Mouse (Mus musculus): ENCODE results near the gene Nupl2. TPM values are rescaled to one million over a fixed set of nuclear protein-coding genes. Genes with fewer than 3 reads are reported as not detected.
A peak's percentile ranks its signal among the peaks of the same experiment; 100 is the strongest.

Nupl2 gene
- total and polyA plus RNA-seq, 2 experiments from 2014 or later, result 8.9 to 11.0 TPM

- peaks cover 4% of the 10 kb centered on the region; the same call in 1 of the 2 replicates for H3K9me3 ChIP-seq (ENCODE audit: low read length)
- H3K4me2 ChIP-seq (ENCODE audit: low read depth), result no peak overlapping the region
- ATAC-seq, result no peak
- H3K4me1 ChIP-seq (ENCODE audit: insufficient read depth), result no peaks in the 10 kb centered on the region
- WGBS, result 90% methylated on average over 9 of the region's 9 CpGs
- no peaks in the 10 kb centered on the region for H3K27me3 ChIP-seq (ENCODE audit: insufficient read depth, low read length)
- H3K27ac ChIP-seq (ENCODE audit: low read depth, low read length), result no peak overlapping the region
- no peak for DNase-seq
- peaks cover 51% of the 10 kb centered on the region for H3K36me3 ChIP-seq (ENCODE audit: insufficient read depth)
- H3K9ac ChIP-seq, result no peak overlapping the region
- H3K4me3 ChIP-seq (ENCODE audit: low read depth, low read length), result no peak overlapping the region
- TF ChIP-seq CTCF (IDR thresholded peaks at IDR 0.05; ENCODE audit: low read depth), result no peak
These were observed 17.6 kb downstream of the Nupl2 start for GRCm38 (mm10) chr5:24182296-24182734.

DNA sequence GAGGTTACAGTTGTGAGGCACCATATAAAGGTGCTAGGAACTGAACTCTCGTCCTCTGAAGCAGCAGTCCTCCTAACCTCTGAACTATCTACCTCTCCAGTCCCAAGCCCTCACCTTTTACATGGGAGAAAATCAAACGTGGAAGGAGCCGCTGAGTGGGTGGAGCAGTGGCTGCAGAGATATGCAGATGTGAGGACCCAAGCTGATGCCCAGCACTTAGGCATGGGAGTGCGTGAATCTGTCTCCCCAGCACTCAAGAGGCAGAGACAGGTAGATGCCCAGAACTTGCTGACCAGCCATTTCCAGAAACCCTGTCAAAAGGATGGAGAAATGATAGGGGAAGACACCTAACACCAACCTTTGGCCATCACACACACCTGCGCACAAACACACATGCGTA, 18.3 kb downstream of the Nupl2 start:
- 90% methylated on average over 6 of the region's 6 CpGs for WGBS
- H3K36me3 ChIP-seq (ENCODE audit: insufficient read depth), result peaks cover 45% of the 10 kb centered on the region
- DNase-seq, result no peak

DNA sequence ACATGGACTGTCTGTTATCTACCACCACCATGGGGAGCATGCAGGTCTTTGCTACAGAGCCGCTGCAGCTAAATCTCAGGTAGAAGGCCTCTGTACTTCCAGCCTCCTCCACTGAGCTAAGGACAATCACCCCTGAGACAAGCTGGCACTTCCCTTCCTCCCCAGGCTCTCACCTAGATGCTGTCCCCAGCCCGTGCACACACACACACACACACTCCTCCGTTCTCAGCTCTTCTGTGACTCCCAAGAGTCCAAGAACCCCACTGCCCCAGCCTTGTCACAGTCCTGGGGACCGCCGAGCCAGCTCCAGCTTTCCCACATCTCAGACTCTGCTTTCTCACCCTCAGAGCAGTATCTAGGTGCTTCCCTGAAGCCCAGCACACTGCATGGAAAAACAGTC, 19.2 kb downstream of the Nupl2 start:
- peaks cover 4% of the 10 kb centered on the region; the same call in 1 of the 2 replicates for H3K9me3 ChIP-seq (ENCODE audit: low read length)
- no peak for DNase-seq
- no peak overlapping the region for H3K4me2 ChIP-seq (ENCODE audit: low read depth)
- 95% methylated on average over 5 of the region's 5 CpGs for WGBS
- no peak for ATAC-seq
- no peak for TF ChIP-seq CTCF (IDR thresholded peaks at IDR 0.05; ENCODE audit: low read depth)
- no peaks in the 10 kb centered on the region for H3K27me3 ChIP-seq (ENCODE audit: insufficient read depth, low read length)
- H3K9ac ChIP-seq, result no peak overlapping the region
- H3K4me3 ChIP-seq (ENCODE audit: low read depth, low read length), result no peak overlapping the region
- H3K27ac ChIP-seq (ENCODE audit: low read depth, low read length), result no peak overlapping the region
- no peaks in the 10 kb centered on the region for H3K4me1 ChIP-seq (ENCODE audit: insufficient read depth)
- H3K36me3 ChIP-seq (ENCODE audit: insufficient read depth), result peaks cover 40% of the 10 kb centered on the region

More for the DNA sequence above, 18.3 kb downstream of the Nupl2 start:
- no peak for ATAC-seq
- H3K27ac ChIP-seq (ENCODE audit: low read depth, low read length), result no peak overlapping the region
- no peak overlapping the region for H3K4me3 ChIP-seq (ENCODE audit: low read depth, low read length)
- TF ChIP-seq CTCF (IDR thresholded peaks at IDR 0.05; ENCODE audit: low read depth), result no peak
- peaks cover 4% of the 10 kb centered on the region; the same call in 1 of the 2 replicates for H3K9me3 ChIP-seq (ENCODE audit: low read length)
- no peaks in the 10 kb centered on the region for H3K27me3 ChIP-seq (ENCODE audit: insufficient read depth, low read length)
- no peak overlapping the region for H3K4me2 ChIP-seq (ENCODE audit: low read depth)
- H3K4me1 ChIP-seq (ENCODE audit: insufficient read depth), result no peaks in the 10 kb centered on the region
- no peak overlapping the region for H3K9ac ChIP-seq

DNA sequence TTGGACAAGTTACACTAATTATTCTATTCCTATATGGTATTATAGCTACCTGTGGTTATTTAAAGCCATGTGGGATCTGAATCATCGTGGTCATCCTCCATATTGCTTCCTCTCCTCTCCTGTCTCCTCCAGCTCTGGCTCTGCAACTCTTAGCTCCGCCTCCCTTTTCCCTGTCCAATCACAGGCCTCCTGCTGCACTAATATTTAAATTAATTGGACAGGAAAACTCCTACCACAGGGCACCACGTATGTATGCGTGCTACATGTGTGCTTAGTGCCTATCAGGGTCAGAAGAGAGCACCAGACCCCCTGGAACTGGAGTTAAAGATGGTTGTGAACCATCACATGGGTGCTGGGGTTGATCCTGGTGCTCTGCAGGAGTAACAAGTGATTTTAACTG, 23.7 kb downstream of the Nupl2 start:
- H3K36me3 ChIP-seq (ENCODE audit: insufficient read depth), result peaks cover 16% of the 10 kb centered on the region; the same call in 1 of the 2 replicates
- no peak overlapping the region for H3K9ac ChIP-seq
- DNase-seq (no peak), ATAC-seq (no peak)
- WGBS, result 76% methylated on average over 4 of the region's 4 CpGs
- no peaks in the 10 kb centered on the region for H3K27me3 ChIP-seq (ENCODE audit: insufficient read depth, low read length)
- no peaks in the 10 kb centered on the region for H3K4me1 ChIP-seq (ENCODE audit: insufficient read depth)
- TF ChIP-seq CTCF (IDR thresholded peaks at IDR 0.05; ENCODE audit: low read depth), result no peak
- H3K4me3 ChIP-seq (ENCODE audit: low read depth, low read length), result no peak overlapping the region
- no peak overlapping the region for H3K4me2 ChIP-seq (ENCODE audit: low read depth)
- no peak overlapping the region for H3K27ac ChIP-seq (ENCODE audit: low read depth, low read length)
- peaks cover 4% of the 10 kb centered on the region; the same call in 1 of the 2 replicates for H3K9me3 ChIP-seq (ENCODE audit: low read length)

- no peaks in the 10 kb centered on the region for H3K27me3 ChIP-seq (ENCODE audit: insufficient read depth, low read length)
- DNase-seq (no peak), ATAC-seq (no peak)
- H3K9ac ChIP-seq, result no peak overlapping the region
- no peak overlapping the region for H3K27ac ChIP-seq (ENCODE audit: low read depth, low read length)
- no peak for TF ChIP-seq CTCF (IDR thresholded peaks at IDR 0.05; ENCODE audit: low read depth)
- no peak overlapping the region for H3K4me3 ChIP-seq (ENCODE audit: low read depth, low read length)
- no peaks in the 10 kb centered on the region for H3K4me1 ChIP-seq (ENCODE audit: insufficient read depth)
- 80% methylated on average over 2 of the region's 2 CpGs for WGBS
- H3K4me2 ChIP-seq (ENCODE audit: low read depth), result no peak overlapping the region
- H3K9me3 ChIP-seq (ENCODE audit: low read length), result no peaks in the 10 kb centered on the region
- H3K36me3 ChIP-seq (ENCODE audit: insufficient read depth), result no peaks in the 10 kb centered on the region
These were observed 27.1 kb downstream of the Nupl2 start for GRCm38 (mm10) chr5:24191821-24192220.

DNA sequence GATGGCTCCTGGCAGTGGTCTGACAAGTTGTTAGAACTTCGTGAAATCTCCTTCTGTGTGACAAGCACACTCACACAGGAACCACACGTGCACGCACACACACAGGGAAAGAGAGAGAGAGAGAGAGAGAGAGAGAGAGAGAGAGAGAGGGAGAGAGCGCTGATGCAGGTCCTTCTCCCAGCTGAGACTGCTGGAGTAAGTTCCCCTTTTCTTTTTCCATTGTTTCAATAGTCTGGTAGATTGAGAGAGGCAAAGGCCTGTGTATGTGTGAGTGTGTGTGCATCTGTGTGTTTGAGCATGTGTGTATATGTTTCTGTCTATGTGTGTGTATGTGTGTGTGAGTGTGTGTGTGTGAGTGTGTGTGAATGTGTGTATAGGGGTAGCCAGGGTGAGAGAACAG, 36.2 kb downstream of the Nupl2 start:
- Histone ChIP-seq H3K4me2 (ENCODE audit: low read depth) (no peak overlapping the region), H3K9ac (no peak overlapping the region), H3K4me3 (ENCODE audit: low read depth, low read length) (no peak overlapping the region), H3K9me3 (ENCODE audit: low read length) (no peaks in the 10 kb centered on the region), H3K36me3 (ENCODE audit: insufficient read depth) (no peaks in the 10 kb centered on the region), H3K27ac (ENCODE audit: low read depth, low read length) (no peak overlapping the region), H3K4me1 (ENCODE audit: insufficient read depth) (no peaks in the 10 kb centered on the region), H3K27me3 (ENCODE audit: insufficient read depth, low read length) (no peaks in the 10 kb centered on the region)
- TF ChIP-seq CTCF (IDR thresholded peaks at IDR 0.05; ENCODE audit: low read depth), result no peak
- WGBS, result 88% methylated on average over 4 of the region's 4 CpGs
- DNase-seq (no peak), ATAC-seq (no peak)

DNA sequence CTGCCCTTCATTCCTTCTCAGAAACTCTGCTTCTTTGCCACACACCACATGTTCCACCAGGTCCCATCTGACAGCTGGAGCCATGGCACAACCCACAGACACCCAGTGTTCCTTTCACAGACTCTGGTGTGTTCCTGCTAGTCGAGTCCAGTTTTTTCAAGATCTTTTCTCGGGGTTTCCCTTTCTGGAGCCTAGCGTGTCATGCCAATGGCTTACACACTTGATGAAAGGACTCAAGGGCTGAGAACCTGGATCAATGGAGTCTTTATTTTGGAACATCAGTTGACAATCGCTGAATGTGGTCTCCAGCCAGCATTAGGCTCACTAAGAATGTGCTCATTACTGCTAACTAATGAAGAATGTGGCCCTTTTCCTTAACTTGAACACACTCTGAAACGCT, 37.7 kb downstream of the Nupl2 start:
- DNase-seq, result peak; percentile 42
- ATAC-seq, result peak; percentile 81

More for the DNA sequence above, 37.7 kb downstream of the Nupl2 start:
- Histone ChIP-seq H3K36me3 (ENCODE audit: insufficient read depth) (no peaks in the 10 kb centered on the region), H3K9ac (no peak overlapping the region), H3K4me1 (ENCODE audit: insufficient read depth) (no peaks in the 10 kb centered on the region), H3K27me3 (ENCODE audit: insufficient read depth, low read length) (no peaks in the 10 kb centered on the region), H3K4me3 (ENCODE audit: low read depth, low read length) (no peak overlapping the region), H3K9me3 (ENCODE audit: low read length) (no peaks in the 10 kb centered on the region), H3K4me2 (ENCODE audit: low read depth) (no peak overlapping the region), H3K27ac (ENCODE audit: low read depth, low read length) (no peak overlapping the region)
- no peak for TF ChIP-seq CTCF (IDR thresholded peaks at IDR 0.05; ENCODE audit: low read depth)
- 14% methylated on average over 5 of the region's 5 CpGs for WGBS

All from forebrain, postnatal 0 days (tissue).